Mouse (Mus musculus) frontal cortex, postnatal 36 days (tissue): ENCODE results near the gene Rassf5.

ENCODE experiments used
- DNase-seq, 2 experiments: peaks; one replicate each; pipeline ENCODE4 v3.0.0; 2022; ENCODE audit warnings: low spot score in 2 of 2

Gene Rassf5

GRCm38 (mm10) chr1:131245089-131245856 lies at the start of gene Rassf5:
TSS of gene Rassf5 (minus strand) at chr1:131245258.
- peak; percentile 61 to 68 for DNase-seq

- peak; percentile 35 to 46 for DNase-seq
These were observed 48.8 kb upstream of the Rassf5 start for GRCm38 (mm10) chr1:131293922-131294250.

GRCm38 (mm10) chr1:131293221-131293921 lies 48.3 kb upstream of the Rassf5 start:
- DNase-seq = no peak

- DNase-seq = peak; percentile 64 to 74
These were observed 45.6 kb upstream of the Rassf5 start for GRCm38 (mm10) chr1:131290648-131291047.

GRCm38 (mm10) chr1:131288938-131289337 lies 43.9 kb upstream of the Rassf5 start:
- DNase-seq = no peak

GRCm38 (mm10) chr1:131287267-131287666 lies 42.2 kb upstream of the Rassf5 start:
- no peak for DNase-seq

GRCm38 (mm10) chr1:131286803-131287202 lies 41.7 kb upstream of the Rassf5 start:
- no peak for DNase-seq

- DNase-seq = no peak
These were observed 39.6 kb upstream of the Rassf5 start for GRCm38 (mm10) chr1:131284616-131285015.

- no peak for DNase-seq
These were observed 39.1 kb upstream of the Rassf5 start for GRCm38 (mm10) chr1:131284167-131284566.

- no peak for DNase-seq
These were observed 36.7 kb upstream of the Rassf5 start for GRCm38 (mm10) chr1:131281731-131282130.

- DNase-seq = no peak
These were observed 35.2 kb upstream of the Rassf5 start for GRCm38 (mm10) chr1:131280280-131280679.

- DNase-seq = no peak
These were observed 34.4 kb upstream of the Rassf5 start, which contains the start of gene Ikbke for GRCm38 (mm10) chr1:131279456-131279776. TSS of gene Ikbke (minus strand) at chr1:131279606.

GRCm38 (mm10) chr1:131278606-131279455 lies 33.8 kb upstream of the Rassf5 start:
- no peak for DNase-seq

- DNase-seq = no peak
These were observed 31.8 kb upstream of the Rassf5 start for GRCm38 (mm10) chr1:131276831-131277230.

GRCm38 (mm10) chr1:131275577-131275976 lies 30.5 kb upstream of the Rassf5 start:
- DNase-seq = no peak

- DNase-seq = no peak
These were observed 29.9 kb upstream of the Rassf5 start for GRCm38 (mm10) chr1:131274725-131275539.

- DNase-seq = peak; percentile 78 to 80
These were observed 24.9 kb upstream of the Rassf5 start for GRCm38 (mm10) chr1:131269797-131270578.

- DNase-seq = no peak
These were observed 23.7 kb upstream of the Rassf5 start for GRCm38 (mm10) chr1:131268776-131269175.

- no peak for DNase-seq
These were observed 18.8 kb upstream of the Rassf5 start for GRCm38 (mm10) chr1:131263905-131264304.

- peak; percentile 74 for DNase-seq
These were observed 15.2 kb upstream of the Rassf5 start for GRCm38 (mm10) chr1:131260309-131260656.
